Mouse (Mus musculus) right cerebral cortex, postnatal 25 days (tissue): Measurements from ENCODE around the gene Car10.

Source experiments
- DNase-seq: peaks from one replicate; pipeline ENCODE4 v3.0.0; 2022

Gene Car10

DNA sequence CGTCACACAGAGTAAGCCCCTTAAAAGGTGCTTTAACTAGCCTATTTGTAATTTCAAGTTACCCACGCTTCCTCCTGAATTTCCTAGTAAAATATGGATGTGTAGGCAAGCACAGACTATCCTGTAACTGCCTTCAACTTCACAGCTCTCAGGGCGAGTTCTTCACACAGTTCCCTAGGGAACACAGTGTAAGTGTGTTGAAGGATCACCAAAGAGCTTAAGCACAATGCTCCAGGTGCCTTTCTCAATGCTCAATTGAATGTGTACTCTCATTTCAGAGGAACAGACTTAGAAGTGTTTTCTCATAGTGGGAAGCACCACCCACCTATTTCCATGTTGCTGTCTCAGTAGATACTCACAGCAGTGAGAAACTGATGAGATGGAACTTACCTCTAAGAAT lies 492.8 kb downstream of the Car10 start:
- no peak for DNase-seq

- DNase-seq, result no peak
Observed at GRCm38 (mm10) chr11:93594033-93594432, 496.2 kb downstream of the Car10 start.

DNA sequence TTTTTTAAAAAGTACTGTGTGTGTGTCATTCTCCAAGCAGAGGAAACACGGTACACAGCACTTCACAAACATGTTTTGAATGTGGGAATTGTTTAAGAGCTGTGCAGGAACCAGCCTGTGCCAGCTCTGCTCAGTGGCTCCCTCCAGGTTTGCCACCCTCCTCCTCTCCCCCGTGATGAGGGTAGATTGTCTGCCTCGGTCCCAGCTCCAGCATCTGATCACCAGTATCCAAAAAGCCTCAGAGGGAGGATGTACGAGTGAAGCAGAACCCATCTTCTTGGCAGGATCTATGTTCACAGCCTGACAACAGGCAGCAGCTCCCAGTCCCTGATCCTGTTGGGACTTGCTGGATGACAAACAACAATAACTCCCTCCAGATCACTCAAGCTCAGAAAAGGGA lies 500.3 kb downstream of the Car10 start:
- DNase-seq, result no peak

DNA sequence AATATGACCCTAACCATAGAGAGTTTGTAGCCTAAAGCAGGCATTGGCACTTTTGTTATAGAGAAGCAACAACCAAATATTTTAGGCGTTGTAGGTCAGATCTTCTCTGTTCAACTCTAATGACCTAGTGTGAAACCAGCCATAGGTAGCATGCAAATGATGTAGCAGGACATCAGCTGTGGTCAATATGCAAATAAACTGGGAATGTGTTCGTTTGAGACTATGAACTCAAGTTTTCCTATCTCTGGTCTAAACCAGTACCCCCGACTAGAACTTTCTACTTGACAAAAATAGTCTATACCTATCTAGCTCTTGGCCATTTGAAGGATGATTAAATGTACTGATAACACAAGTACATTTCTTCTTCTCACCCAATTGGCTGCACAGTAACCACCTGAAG lies 501.9 kb downstream of the Car10 start:
- DNase-seq, result no peak

GRCm38 (mm10) chr11:93603575-93603974 lies 505.7 kb downstream of the Car10 start:
- DNase-seq, result no peak

DNA sequence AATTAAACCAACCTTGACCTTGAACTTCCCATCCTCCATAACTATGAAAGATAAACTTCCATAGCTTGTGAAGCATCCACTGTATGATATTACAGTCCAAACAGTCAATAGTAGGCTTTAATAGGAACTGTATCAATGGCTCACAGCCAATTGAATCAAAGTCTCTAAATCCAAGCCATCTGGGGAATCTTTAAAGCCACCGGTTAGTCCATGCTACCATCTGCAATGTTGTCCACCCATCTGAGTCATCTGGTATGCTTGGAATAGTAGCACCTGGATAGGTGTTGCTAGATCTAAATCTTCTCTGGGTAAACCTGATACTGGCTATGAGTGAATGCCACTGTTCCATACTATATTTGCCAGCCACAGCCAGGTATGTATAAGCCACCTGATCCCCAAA lies 509.3 kb downstream of the Car10 start:
- no peak for DNase-seq

DNA sequence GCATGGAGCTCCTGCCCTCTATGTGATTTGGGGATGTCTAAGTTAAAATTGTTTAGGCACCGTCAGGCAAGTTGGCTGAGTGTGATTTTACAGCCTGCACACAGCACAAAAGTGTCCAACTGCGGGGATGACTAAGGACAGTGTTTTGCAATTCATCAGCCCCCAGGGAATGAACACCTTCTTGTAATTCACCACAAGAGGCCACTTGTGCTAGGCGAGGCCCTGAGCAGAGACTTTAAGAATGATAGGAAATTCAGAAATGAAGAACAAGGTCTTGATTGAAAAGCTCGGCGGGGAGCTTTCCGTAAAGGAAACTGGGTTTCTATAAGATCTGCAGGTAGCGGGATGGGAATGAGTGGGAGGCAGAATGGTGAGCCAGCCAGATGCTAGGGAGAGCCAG lies 510.9 kb downstream of the Car10 start:
- no peak for DNase-seq

- DNase-seq, result no peak
Observed at GRCm38 (mm10) chr11:93612071-93612470, 514.2 kb downstream of the Car10 start.

DNA sequence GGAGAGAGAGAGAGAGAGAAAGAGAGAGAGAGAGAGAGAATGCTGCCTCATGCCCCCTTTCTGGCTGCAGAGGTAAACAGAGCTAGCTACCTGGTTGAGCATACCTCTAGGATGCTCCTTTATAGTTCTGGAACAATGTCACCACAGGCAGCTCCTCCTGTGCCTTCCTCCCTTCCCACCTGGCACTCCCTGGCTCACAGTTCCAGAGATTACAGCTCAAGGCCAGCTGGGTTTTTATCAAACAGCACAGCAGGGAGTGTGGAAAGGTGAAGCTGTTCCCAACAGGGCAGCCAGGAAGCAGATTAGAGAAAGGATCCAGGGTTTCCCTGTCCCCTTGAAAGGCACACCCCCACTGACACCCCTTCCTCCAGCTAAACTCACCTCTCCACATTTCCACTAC lies 517.0 kb downstream of the Car10 start:
- no peak for DNase-seq

GRCm38 (mm10) chr11:93623605-93624004 lies 525.8 kb downstream of the Car10 start:
- no peak for DNase-seq

GRCm38 (mm10) chr11:93639410-93639809 lies 541.6 kb downstream of the Car10 start:
- no peak for DNase-seq

- DNase-seq, result no peak
Observed at GRCm38 (mm10) chr11:93640954-93641353, 543.1 kb downstream of the Car10 start.

GRCm38 (mm10) chr11:93642331-93642730 lies 544.5 kb downstream of the Car10 start:
- DNase-seq, result no peak

GRCm38 (mm10) chr11:93643006-93643405 lies 545.2 kb downstream of the Car10 start:
- DNase-seq, result no peak

- no peak for DNase-seq
Observed at GRCm38 (mm10) chr11:93643436-93643835, 545.6 kb downstream of the Car10 start.

- no peak for DNase-seq
Observed at GRCm38 (mm10) chr11:93646216-93646615, 548.4 kb downstream of the Car10 start.
